Mouse (Mus musculus) macrophage (primary cell): Measurements from ENCODE around the gene Glis1. TPM values are rescaled to one million over a fixed set of nuclear protein-coding genes. Genes with fewer than 3 reads are reported as not detected.

Experiments
- H3K27ac ChIP-seq: fragments of 350-480 bp; formaldehyde crosslinking; 2 replicates; pipeline ENCODE4 v1.9.0; 2021
- H3K36me3 ChIP-seq: fragments of 350-480 bp; formaldehyde crosslinking; 2 replicates; pipeline ENCODE4 v1.9.0; 2021; ENCODE audit errors: inconsistent target
- H3K4me3 ChIP-seq: fragments of 350-480 bp; formaldehyde crosslinking; 2 replicates; pipeline ENCODE4 v1.9.0; 2021; ENCODE audit errors: inconsistent target
- H3K79me2 ChIP-seq: fragments of 350-480 bp; formaldehyde crosslinking; 2 replicates; pipeline ENCODE4 v1.9.0; 2021; ENCODE audit errors: inconsistent target
- WGBS: methylation state at CpG from one replicate; pipeline ENCODE4 v1.1.7; 2026; ENCODE audit warnings: inconsistent platforms; ENCODE audit not compliant: missing documents; 5-methylcytosine and 5-hydroxymethylcytosine counted together
- polyA plus RNA-seq: library from polyadenylated mRNA; stranded (reverse); fragments of 250-400 nt; gene quantifications from 3 replicates; pipeline ENCODE4 v1.2.4, GENCODE M21; 2018; ENCODE audit warnings: inconsistent platforms

The Glis1 gene
- polyA plus RNA-seq, 1 experiment from 2014 or later: not detected

- WGBS: 84% methylated on average over 9 of the region's 11 CpGs
- Histone ChIP-seq H3K79me2 (no peaks in the 10 kb centered on the region), H3K36me3 (no peaks in the 10 kb centered on the region), H3K27ac (no peak overlapping the region), H3K4me3 (no peak overlapping the region)
Observed at GRCm38 (mm10) chr4:107468768-107469167, 34.4 kb downstream of the Glis1 start.

GRCm38 (mm10) chr4:107476266-107476665 is 41.9 kb downstream of the Glis1 start:
- Histone ChIP-seq H3K27ac (no peak overlapping the region), H3K79me2 (no peaks in the 10 kb centered on the region), H3K36me3 (no peaks in the 10 kb centered on the region), H3K4me3 (no peak overlapping the region)
- 83% methylated on average over 11 of the region's 11 CpGs for WGBS

GRCm38 (mm10) chr4:107479015-107479414 is 44.6 kb downstream of the Glis1 start:
- WGBS: 71% methylated on average over 5 of the region's 5 CpGs
- no peaks in the 10 kb centered on the region for H3K79me2 ChIP-seq
- H3K36me3 ChIP-seq: no peaks in the 10 kb centered on the region
- no peak overlapping the region for H3K27ac ChIP-seq
- H3K4me3 ChIP-seq: no peak overlapping the region

- Histone ChIP-seq H3K27ac (no peak overlapping the region), H3K36me3 (no peaks in the 10 kb centered on the region), H3K4me3 (no peak overlapping the region), H3K79me2 (no peaks in the 10 kb centered on the region)
- 89% methylated on average over 2 of the region's 2 CpGs for WGBS
Observed at GRCm38 (mm10) chr4:107482541-107482940, 48.1 kb downstream of the Glis1 start.

GRCm38 (mm10) chr4:107483556-107484220 is 49.3 kb downstream of the Glis1 start:
- no peak overlapping the region for H3K4me3 ChIP-seq
- H3K36me3 ChIP-seq: no peaks in the 10 kb centered on the region
- no peak overlapping the region for H3K27ac ChIP-seq
- H3K79me2 ChIP-seq: no peaks in the 10 kb centered on the region
- 90% methylated on average over 20 of the region's 20 CpGs for WGBS

DNA sequence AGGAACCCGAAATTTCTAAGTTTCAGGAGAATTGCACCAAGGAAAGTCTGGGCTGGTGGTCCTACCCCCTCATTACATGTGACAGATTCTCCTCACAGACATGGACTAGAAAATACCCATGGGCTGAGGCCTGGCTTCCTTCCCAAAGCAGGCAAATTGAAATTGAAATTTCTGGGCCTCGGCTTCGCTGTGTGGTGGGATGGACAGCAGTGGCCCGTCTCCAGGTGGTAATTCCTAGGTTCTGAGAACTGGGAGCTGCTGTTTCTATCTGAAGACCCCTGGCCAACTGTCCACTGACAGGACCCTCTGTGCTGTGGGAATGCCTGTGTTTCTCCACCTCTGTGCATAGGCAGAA is 49.8 kb downstream of the Glis1 start:
- no peaks in the 10 kb centered on the region for H3K79me2 ChIP-seq
- no peaks in the 10 kb centered on the region for H3K36me3 ChIP-seq
- H3K27ac ChIP-seq: no peak overlapping the region
- no peak overlapping the region for H3K4me3 ChIP-seq
- WGBS: 84% methylated on average over 4 of the region's 4 CpGs

DNA sequence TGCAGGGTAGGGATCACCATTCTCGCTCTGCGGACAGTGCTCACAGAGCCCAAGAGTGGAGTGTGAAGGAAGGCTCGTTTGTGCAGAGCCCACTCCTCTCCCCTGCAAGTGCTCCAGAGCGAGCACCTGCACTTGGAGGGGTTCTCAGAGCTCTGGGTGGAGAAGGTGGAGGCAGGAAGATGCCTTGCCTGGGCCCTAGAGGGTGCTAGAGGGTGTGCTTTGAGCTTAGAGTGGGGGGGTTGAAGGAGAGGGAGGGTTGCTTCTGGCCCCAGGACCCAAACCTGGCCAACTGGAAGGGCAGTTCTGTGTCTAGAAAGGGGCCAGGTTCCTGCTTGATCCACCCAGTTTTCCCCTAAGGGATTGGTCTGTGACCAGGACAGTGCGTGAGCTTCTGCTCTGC is 51.5 kb downstream of the Glis1 start:
- Histone ChIP-seq H3K27ac (no peak overlapping the region), H3K79me2 (no peaks in the 10 kb centered on the region), H3K36me3 (no peaks in the 10 kb centered on the region), H3K4me3 (no peak overlapping the region)
- 77% methylated on average over 5 of the region's 5 CpGs for WGBS

DNA sequence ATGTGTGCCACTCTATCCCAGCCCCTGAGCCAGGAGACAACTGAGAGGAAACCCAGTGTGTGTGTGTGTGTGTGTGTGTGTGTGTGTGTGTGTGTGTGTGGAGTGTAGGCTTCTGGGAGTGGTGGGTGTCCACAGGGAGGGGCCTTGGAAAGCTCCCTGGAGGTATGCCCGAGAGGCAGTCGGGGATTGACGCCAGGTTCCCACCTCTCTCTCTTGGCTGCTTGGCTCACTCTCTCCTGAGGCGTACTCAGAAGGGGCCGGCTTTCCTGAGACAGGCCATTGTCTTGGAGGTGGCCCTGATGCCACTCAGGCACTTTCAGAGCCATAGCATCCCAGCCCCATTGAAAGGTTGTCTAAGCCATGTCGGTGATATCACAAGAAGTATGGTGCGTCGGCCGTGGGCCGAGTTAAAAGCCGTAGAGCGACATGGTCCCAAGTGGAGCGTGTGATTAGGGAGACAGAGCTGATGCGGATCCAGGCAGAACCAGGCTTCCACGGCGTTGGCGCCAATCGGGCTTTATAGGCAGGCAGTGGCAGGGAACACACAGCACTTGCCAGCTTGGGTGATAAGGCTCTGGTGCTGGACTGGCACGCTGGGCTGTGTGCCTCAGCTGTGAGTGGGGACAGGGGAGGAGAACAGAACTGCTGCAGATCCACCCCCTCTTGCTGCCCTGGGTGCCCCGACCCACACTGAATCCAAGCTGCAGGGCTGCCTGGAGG is 54.9 kb downstream of the Glis1 start:
- WGBS: 94% methylated on average over 16 of the region's 20 CpGs
- no peak overlapping the region for H3K27ac ChIP-seq
- H3K79me2 ChIP-seq: no peaks in the 10 kb centered on the region
- no peaks in the 10 kb centered on the region for H3K36me3 ChIP-seq
- H3K4me3 ChIP-seq: no peak overlapping the region

GRCm38 (mm10) chr4:107492991-107493390 is 58.6 kb downstream of the Glis1 start:
- Histone ChIP-seq H3K79me2 (no peaks in the 10 kb centered on the region), H3K27ac (no peak overlapping the region), H3K36me3 (no peaks in the 10 kb centered on the region), H3K4me3 (no peak overlapping the region)
- 81% methylated on average over 5 of the region's 5 CpGs for WGBS

DNA sequence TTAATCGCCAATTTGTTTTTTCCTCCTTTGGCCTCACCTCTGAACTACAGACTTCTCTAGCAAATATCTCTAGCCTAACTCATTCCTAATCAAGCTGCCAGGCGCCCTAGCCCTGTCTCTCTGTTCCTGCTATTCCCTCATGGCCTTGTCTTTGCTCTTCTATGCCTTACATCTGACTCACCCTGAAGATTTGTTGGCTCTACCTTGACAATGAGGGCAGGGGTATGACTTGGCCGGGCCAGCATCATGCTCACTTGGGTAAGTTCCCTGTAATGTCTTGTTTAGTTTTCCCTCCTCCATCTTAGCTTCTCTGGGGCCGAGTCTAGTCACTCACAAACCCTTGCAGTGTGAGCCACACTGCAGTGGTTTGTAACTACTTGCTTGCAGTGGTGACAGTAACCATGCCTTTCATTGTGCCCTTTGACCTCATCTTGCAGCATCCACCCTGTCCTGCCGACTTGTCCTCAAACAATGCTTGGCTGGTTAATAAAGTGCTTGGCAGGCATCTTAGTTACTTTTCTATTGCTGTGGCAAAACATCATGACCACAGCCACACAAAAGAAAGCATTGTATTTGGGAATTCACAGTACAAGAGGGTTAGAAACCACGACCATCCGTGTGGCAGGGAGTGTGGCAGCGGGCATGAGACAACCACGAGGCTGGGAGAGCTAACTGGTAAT is 61.5 kb downstream of the Glis1 start:
- whole genome bisulfite sequencing: 78% methylated on average over 9 of the region's 9 CpGs
- Histone ChIP-seq H3K79me2 (no peaks in the 10 kb centered on the region), H3K36me3 (no peaks in the 10 kb centered on the region), H3K27ac (no peak overlapping the region), H3K4me3 (no peak overlapping the region)

DNA sequence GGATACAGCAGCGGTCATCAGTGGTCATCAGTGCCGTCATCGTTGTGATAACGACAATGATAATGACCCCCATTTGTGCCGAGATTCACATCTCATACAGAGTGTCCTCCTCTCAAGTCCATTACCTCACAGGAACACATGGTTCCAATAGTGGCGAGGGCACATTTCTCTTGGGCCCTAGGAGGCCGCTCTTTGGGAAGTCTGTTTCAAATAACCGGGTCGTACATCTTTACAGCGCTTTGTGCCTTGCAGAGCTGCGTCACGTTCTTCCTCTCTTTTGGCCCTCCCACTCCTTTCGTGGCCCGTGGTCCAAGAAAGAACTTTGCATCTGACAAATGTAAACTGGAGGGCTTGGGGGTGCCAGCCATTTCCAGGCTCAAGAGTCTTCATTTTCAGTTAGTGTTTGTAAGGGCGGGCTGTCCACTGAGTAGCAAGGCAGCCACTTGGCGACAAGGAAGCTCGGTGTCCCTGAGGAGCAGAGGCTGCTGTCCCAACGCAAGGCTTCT is 63.1 kb downstream of the Glis1 start:
- Histone ChIP-seq H3K79me2 (no peaks in the 10 kb centered on the region), H3K27ac (no peak overlapping the region), H3K4me3 (no peak overlapping the region), H3K36me3 (no peaks in the 10 kb centered on the region)
- whole genome bisulfite sequencing: 92% methylated on average over 18 of the region's 18 CpGs

DNA sequence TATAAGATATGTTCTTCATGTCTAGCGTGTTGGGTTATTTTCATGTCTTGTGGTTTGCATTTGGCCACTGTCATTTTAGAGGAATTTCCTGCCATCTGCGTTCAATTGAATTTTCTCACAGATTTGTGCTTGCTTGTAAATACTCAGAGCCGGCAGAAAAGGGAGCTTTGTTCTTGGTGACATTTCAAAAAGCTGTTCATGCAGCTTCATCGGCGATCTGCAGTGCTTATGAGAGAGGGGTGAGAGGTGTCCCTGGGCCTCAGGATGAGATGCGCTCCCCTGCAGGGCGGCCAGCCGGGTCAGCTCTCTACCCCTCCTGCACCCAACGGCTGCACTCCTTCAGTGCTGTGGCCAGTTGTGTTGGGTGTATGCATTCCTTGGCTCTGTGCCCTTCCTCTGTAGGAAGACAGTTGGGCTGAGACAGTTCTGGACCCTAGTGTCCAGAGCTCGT is 68.2 kb downstream of the Glis1 start:
- H3K36me3 ChIP-seq: no peaks in the 10 kb centered on the region
- H3K79me2 ChIP-seq: no peaks in the 10 kb centered on the region
- no peak overlapping the region for H3K27ac ChIP-seq
- no peak overlapping the region for H3K4me3 ChIP-seq
- WGBS: 62% methylated on average over 9 of the region's 10 CpGs

DNA sequence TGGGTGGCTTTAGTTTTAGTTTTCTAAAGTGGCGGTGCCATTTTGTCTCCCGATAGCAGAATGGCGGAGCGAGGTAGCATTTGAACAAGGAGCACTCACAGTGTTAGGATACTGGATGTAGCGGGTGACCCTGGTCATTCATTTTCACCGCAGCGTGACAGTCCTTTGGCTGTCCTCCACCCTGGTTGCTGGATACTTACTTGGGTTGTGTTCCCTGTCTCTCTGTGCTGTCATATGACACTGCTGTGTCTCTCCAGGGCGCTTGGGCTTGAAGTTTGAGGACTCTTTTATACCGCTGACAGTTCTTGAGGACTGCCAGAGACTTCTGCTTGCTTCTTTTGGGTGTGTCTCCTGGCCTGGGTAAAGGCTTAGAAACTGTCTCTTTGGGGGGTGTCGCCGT is 80.6 kb downstream of the Glis1 start:
- no peak overlapping the region for H3K4me3 ChIP-seq
- no peak overlapping the region for H3K27ac ChIP-seq
- H3K79me2 ChIP-seq: no peaks in the 10 kb centered on the region
- H3K36me3 ChIP-seq: no peaks in the 10 kb centered on the region
- WGBS: 94% methylated on average over 11 of the region's 11 CpGs

DNA sequence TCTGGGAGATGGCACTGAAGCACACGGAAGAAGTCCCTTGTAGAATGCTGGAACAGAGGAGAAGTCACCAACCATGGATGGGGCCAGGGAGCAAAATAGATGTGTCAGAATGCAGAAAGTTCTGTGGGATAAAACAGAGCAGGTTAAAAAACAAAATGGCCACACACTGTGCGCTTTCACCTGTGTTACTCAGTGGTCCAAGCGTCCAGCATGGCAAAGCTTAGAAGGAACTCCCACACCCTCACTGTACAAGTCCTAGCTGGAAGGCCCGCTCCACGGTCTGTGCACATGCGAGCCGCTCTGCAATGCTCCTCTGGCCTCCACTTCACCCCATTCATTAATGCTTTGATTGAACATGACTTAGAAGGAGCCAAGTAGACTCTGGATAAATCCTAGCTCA is 81.2 kb downstream of the Glis1 start:
- Histone ChIP-seq H3K79me2 (no peaks in the 10 kb centered on the region), H3K27ac (no peak overlapping the region), H3K36me3 (no peaks in the 10 kb centered on the region), H3K4me3 (no peak overlapping the region)
- 96% methylated on average over 7 of the region's 7 CpGs for WGBS

DNA sequence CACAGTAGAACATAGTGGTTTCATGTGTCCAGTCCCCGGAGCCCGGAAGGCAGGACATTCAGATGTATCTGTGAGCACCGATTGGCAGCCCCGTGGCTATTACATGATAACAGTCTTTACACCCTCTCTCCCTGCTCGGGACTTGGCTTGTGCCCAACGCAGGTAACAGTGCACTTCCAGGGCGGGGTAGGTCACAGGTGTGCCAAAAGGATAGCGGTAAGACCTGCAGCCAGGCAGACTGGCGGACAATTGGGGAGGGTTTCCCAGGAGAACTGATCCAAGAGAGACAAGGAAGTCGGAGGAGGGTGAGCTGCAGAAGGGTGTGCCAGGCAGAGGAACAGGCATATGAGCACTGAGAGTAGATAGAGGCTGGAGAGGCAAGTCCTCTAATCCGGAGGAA is 84.4 kb downstream of the Glis1 start:
- 93% methylated on average over 11 of the region's 11 CpGs for WGBS
- Histone ChIP-seq H3K4me3 (no peak overlapping the region), H3K36me3 (no peaks in the 10 kb centered on the region), H3K27ac (no peak overlapping the region), H3K79me2 (no peaks in the 10 kb centered on the region)
